Mouse (Mus musculus) CH12.LX (cell line): Measurements from ENCODE around the gene Pgf. TPM values are rescaled to one million over a fixed set of nuclear protein-coding genes. Genes with fewer than 3 reads are reported as not detected.

Experiments used
- DNase-seq: peaks from one replicate; pipeline ENCODE4 v3.0.0-alpha.2; 2013; ENCODE audit errors: extremely low read depth
- H3K27ac ChIP-seq: 2 replicates; pipeline ENCODE4 v1.5.1; 2012; ENCODE audit warnings: low read depth, mild to moderate bottlenecking, control low read depth, moderate library complexity; ENCODE audit not compliant: insufficient read depth
- H3K27me3 ChIP-seq: replicated peaks from 2 replicates; pipeline ENCODE3; 2012; ENCODE audit warnings: inconsistent platforms
- H3K36me3 ChIP-seq, 2 experiments: replicated peaks in 1 of 2; 2 replicates each; pipeline versions ENCODE3 to v1.6.1; 2012; ENCODE audit warnings: inconsistent platforms in 1 of 2, low read length in 1 of 2, mild to moderate bottlenecking in 1 of 2, mixed read lengths in 1 of 2, moderate library complexity in 1 of 2; ENCODE audit not compliant: control insufficient read depth in 1 of 2, insufficient read depth in 1 of 2
- H3K4me1 ChIP-seq, 2 experiments: 2 replicates each; pipeline ENCODE4 v1.6.1; 2012; ENCODE audit warnings: inconsistent platforms in 1 of 2, moderate library complexity in 1 of 2; ENCODE audit not compliant: insufficient read depth in 2 of 2, control insufficient read depth in 1 of 2
- H3K4me2 ChIP-seq: 2 replicates; pipeline ENCODE4 v1.6.1; 2012; ENCODE audit warnings: low read depth, mild to moderate bottlenecking, control low read depth; ENCODE audit not compliant: poor library complexity, insufficient read depth, severe bottlenecking
- H3K4me3 ChIP-seq, 3 experiments: fragments of 150-350 bp in 1 of 3; sonication (generic) in 1 of 3; replicated peaks in 1 of 3; 2 replicates each; pipeline versions ENCODE3 to v1.5.1; 2011 to 2012; ENCODE audit warnings: low read depth in 2 of 3, low read length in 2 of 3, mild to moderate bottlenecking in 2 of 3, moderate library complexity in 2 of 3, control low read depth in 1 of 3, improper control_type of control experiment in 1 of 3, inconsistent platforms in 1 of 3, mixed read lengths in 1 of 3; ENCODE audit not compliant: poor library complexity in 1 of 3
- H3K79me2 ChIP-seq: replicated peaks from 2 replicates; pipeline ENCODE4 v1.6.1; 2012; ENCODE audit warnings: mild to moderate bottlenecking, moderate library complexity; ENCODE audit not compliant: control insufficient read depth, poor library complexity, insufficient read depth, severe bottlenecking; ENCODE audit errors: extremely low read depth
- H3K9ac ChIP-seq: 2 replicates; pipeline ENCODE4 v1.6.1; 2012; ENCODE audit warnings: low read depth, mild to moderate bottlenecking, control low read depth, moderate library complexity; ENCODE audit not compliant: insufficient read depth
- H3K9me3 ChIP-seq: replicated peaks from 2 replicates; pipeline ENCODE3; 2012; ENCODE audit warnings: low read length, inconsistent platforms, mixed read lengths
- BHLHE40 ChIP-seq: IDR thresholded peaks from 2 replicates; pipeline ENCODE4 v1.6.1; 2011; ENCODE audit warnings: mild to moderate bottlenecking, low read depth, low read length, improper control_type of control experiment
- CTCF ChIP-seq, 2 experiments: IDR thresholded peaks in 1 of 2; conservative IDR thresholded peaks in 1 of 2; 2 replicates each; pipeline ENCODE4 v1.5.1; 2011 to 2012; ENCODE audit warnings: low read depth in 2 of 2, low read length in 2 of 2, improper control_type of control experiment in 1 of 2, inconsistent platforms in 1 of 2, mild to moderate bottlenecking in 1 of 2, moderate library complexity in 1 of 2
- ETS1 ChIP-seq: conservative IDR thresholded peaks from 2 replicates; pipeline ENCODE4 v1.6.1; 2012; ENCODE audit warnings: low read depth, mild to moderate bottlenecking, inconsistent platforms, low read length, improper control_type of control experiment, moderate library complexity
- IRF4 ChIP-seq: IDR thresholded peaks from 2 replicates; pipeline ENCODE4 v1.6.1; 2014; ENCODE audit warnings: low read depth, mild to moderate bottlenecking, inconsistent platforms, low read length, improper control_type of control experiment
- KAT2A ChIP-seq: IDR thresholded peaks from 2 replicates; pipeline ENCODE4 v1.6.1; 2012; ENCODE audit warnings: low read length, improper control_type of control experiment, inconsistent platforms; ENCODE audit not compliant: insufficient replicate concordance
- MAFK ChIP-seq: IDR thresholded peaks from 2 replicates; pipeline ENCODE4 v1.6.1; 2011; ENCODE audit warnings: low read length, improper control_type of control experiment; ENCODE audit not compliant: insufficient replicate concordance
- MYC ChIP-seq: IDR thresholded peaks from 2 replicates; pipeline ENCODE4 v1.6.1; 2011; ENCODE audit warnings: low read depth, mild to moderate bottlenecking, improper control_type of control experiment, low read length
- POLR2A ChIP-seq: IDR thresholded peaks from 2 replicates; pipeline ENCODE4 v1.6.1; 2011; ENCODE audit warnings: low read depth, mild to moderate bottlenecking, improper control_type of control experiment, low read length
- POLR2AphosphoS2 ChIP-seq: IDR thresholded peaks from 2 replicates; pipeline ENCODE4 v1.6.1; 2011; ENCODE audit warnings: low read depth, low read length, improper control_type of control experiment
- SIN3A ChIP-seq: IDR thresholded peaks from 2 replicates; pipeline ENCODE4 v1.6.1; 2012; ENCODE audit warnings: low read length, improper control_type of control experiment, inconsistent platforms
- SMC3 ChIP-seq: IDR thresholded peaks from 2 replicates; pipeline ENCODE4 v1.6.1; 2011; ENCODE audit warnings: low read depth, low read length, improper control_type of control experiment
- TCF12 ChIP-seq: IDR thresholded peaks from 2 replicates; pipeline ENCODE4 v1.6.1; 2014; ENCODE audit warnings: low read depth, mild to moderate bottlenecking, inconsistent platforms, low read length, improper control_type of control experiment
- UBTF ChIP-seq: IDR thresholded peaks from 2 replicates; pipeline ENCODE4 v1.6.1; 2012; ENCODE audit warnings: low read depth, mild to moderate bottlenecking, inconsistent platforms, low read length, improper control_type of control experiment, moderate library complexity
- ZKSCAN1 ChIP-seq: IDR thresholded peaks from 2 replicates; pipeline ENCODE4 v1.6.1; 2012; ENCODE audit warnings: low read depth, inconsistent platforms, low read length, improper control_type of control experiment, borderline replicate concordance
- dilution Hi-C: fragments of 300-500 bp; cut with MboI; formaldehyde crosslinking; loops from 2 replicates; pipeline ENCODE4 v1.14.3; 2020; ENCODE audit warnings: low sequenced_read_pairs; ENCODE audit not compliant: extremely low pct_unique_long_range_greater_than_20kb, extremely low pct_ligation_motif_present
- in situ Hi-C: fragments of 300-500 bp; cut with MboI; formaldehyde crosslinking; loops from 3 replicates; pipeline ENCODE4 v1.14.3; 2019; ENCODE audit warnings: low sequenced_read_pairs, low pct_ligation_motif_present, low pct_unique_long_range_greater_than_20kb, mixed read lengths
- polyA plus RNA-seq: library from polyadenylated mRNA; unstranded; fragments of >175 nt; gene quantifications from 2 replicates; pipeline ENCODE4 v1.2.1, GENCODE M21; 2012; ENCODE audit warnings: low read depth; ENCODE audit not compliant: insufficient read length
- total RNA-seq, 2 experiments: library from RNA; depleted of rRNA; stranded (reverse); fragments of 300-350 nt in 1 of 2; fragments of >200 nt in 1 of 2; gene quantifications; 2 replicates each; pipeline ENCODE4 v1.2.3; 2012 to 2014

Pgf gene
- total and polyA plus RNA-seq, 3 experiments: 0.34 to 0.73 (median 0.64) TPM

- Histone ChIP-seq H3K79me2 (no peaks in the 10 kb centered on the region), H3K27ac (no peak overlapping the region), H3K4me1 (no peaks in the 10 kb centered on the region), H3K9me3 (peaks cover 2% of the 10 kb centered on the region), H3K36me3 (peaks cover 75 to 92% of the 10 kb centered on the region in 2 experiments), H3K4me3 (no peak overlapping the region), H3K4me2 (no peak overlapping the region), H3K9ac (no peak overlapping the region), H3K27me3 (no peaks in the 10 kb centered on the region)
- no peak for TF ChIP-seq POLR2A
- TF ChIP-seq SMC3: no peak
- TF ChIP-seq KAT2A: no peak
- TF ChIP-seq UBTF: no peak
- DNase-seq: no peak
- dilution Hi-C loops: no loop called here
- in situ Hi-C loops: loop anchor here (5.0 kb wide), 1 partner anchor 39 kb away; no protein-coding TSS in a partner anchor
These were observed 46.2 kb downstream of the Pgf start for GRCm38 (mm10) chr12:85131361-85131760.

GRCm38 (mm10) chr12:85129426-85129978 is 48.1 kb downstream of the Pgf start:
- TF ChIP-seq POLR2AphosphoS2 (no peak), MYC (no peak), BHLHE40 (no peak), TCF12 (no peak), MAFK (no peak), ZKSCAN1 (no peak), CTCF (conservative IDR thresholded peaks at IDR 0.05 in 1 of 2, IDR thresholded peaks at IDR 0.05 in 1 of 2; ENCODE audit: low read depth in 2 of 2, low read length in 2 of 2) (no peak), ETS1 (no peak), IRF4 (no peak), SMC3 (no peak), SIN3A (no peak)
- H3K4me3 ChIP-seq: no peak overlapping the region
- peaks cover 74 to 91% of the 10 kb centered on the region in 2 experiments for H3K36me3 ChIP-seq
- dilution Hi-C loops (no loop called here), in situ Hi-C loops (no loop called here)
- peaks cover 2 to 3% of the 10 kb centered on the region in 2 experiments; a peak in 2 of 4 replicates for H3K4me1 ChIP-seq
- H3K9me3 ChIP-seq: peaks cover 2% of the 10 kb centered on the region
- H3K27me3 ChIP-seq: no peaks in the 10 kb centered on the region
- no peak for DNase-seq
- peaks cover 4% of the 10 kb centered on the region; the same call in 1 of the 2 replicates for H3K79me2 ChIP-seq
- H3K27ac ChIP-seq: no peak overlapping the region
- H3K4me2 ChIP-seq: no peak overlapping the region
- H3K9ac ChIP-seq: no peak overlapping the region
